Mouse (Mus musculus) ES-Bruce4 (cell line): ENCODE measurements around the gene Icosl.

Source experiments
- CTCF ChIP-seq: IDR thresholded peaks from one replicate; pipeline ENCODE4 v1.8.1; 2011; ENCODE audit warnings: low read depth, low read length
- EP300 ChIP-seq: IDR thresholded peaks from 2 replicates; pipeline ENCODE4 v1.6.1; 2011; ENCODE audit warnings: low read depth, low read length; ENCODE audit not compliant: insufficient read depth
- POLR2A ChIP-seq: IDR thresholded peaks from one replicate; pipeline ENCODE4 v1.8.1; 2011; ENCODE audit warnings: low read length; ENCODE audit not compliant: insufficient read depth

DNA sequence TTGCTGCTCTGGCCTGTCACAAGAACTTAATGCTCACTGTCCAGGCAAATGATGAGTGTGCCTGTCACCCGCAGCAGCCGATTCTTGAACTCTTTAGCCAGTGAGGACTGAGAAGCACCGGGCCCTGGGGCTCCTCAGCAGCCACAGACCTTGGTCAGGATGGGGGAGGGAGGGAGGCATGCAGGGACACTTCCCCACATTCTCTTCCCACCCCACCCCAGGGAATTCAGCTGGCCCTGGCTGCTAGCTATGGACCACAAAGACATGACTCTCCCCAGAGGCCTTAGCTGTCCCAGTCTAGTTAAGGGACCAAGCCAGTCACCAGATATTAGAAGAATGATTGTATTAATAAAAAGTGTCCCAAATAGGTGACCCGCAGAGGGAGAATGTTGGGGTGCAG, 5.0 kb downstream of the Icosl start:
- TF ChIP-seq CTCF: no peak
- TF ChIP-seq POLR2A: no peak
- TF ChIP-seq EP300: no peak
